Mouse (Mus musculus): ENCODE data around the gene Rfc4.
"Not testable (repeated sequence)": the region's sequence is repeated elsewhere in the genome, so short reads cannot be mapped to it uniquely, and the experiment has no call there.

Gene Rfc4

DNA sequence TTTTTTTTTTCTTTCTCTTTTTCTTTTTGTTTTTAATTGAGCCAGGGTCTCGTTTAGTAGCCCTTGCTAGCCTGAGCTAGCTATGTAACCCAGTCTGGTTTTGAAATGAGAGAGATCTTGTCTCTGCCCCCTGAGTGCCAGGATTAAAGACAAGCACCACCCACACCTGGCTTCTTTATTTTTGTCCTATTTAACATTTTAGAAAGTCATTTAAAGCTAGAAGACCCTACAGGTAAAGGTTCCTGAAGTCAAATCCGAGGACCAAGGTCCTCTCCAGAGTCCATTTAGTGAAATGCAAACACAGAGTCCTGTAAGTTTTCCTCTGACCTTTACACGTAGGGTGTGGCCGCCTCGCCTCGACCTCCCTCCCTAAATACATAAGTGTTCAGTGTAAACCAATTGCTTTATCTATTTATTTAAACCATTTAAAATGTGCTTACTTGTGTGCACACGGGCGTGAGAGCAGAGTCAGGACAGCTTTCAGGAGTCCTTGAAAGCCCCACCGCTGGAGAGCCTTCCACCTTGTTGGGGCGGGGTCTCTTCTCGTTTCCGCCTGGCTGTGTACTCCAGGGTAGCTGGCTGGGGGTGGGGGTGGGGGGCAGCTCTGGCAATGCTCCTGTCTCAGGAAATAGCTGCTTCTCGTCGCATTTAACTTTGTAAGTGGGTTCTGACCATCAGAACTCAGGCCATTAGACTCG is 25.0 kb downstream of the Rfc4 start:
- DNase-seq (ENCODE audit: low spot score), result no peak

DNA sequence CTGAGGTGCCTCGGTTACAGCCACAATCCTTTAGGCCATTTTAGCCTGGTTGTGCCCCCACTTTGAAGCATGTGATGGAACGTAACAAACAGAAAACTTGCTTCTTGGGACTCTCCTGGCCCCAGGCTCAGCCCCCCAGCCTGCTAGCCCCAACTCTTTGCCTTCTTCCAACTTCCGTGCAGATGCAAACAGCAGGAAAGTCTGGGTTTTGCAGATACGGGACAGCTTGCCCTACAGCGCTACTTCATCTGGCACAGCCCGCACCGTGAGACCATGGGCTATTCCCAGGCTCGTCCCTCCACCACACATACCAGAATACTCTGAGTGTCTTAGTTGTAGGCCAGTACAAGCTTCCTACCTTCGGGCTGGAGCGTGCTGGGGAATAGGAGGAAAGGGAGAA is 26.9 kb downstream of the Rfc4 start:
- no peak for DNase-seq (ENCODE audit: low spot score)

DNA sequence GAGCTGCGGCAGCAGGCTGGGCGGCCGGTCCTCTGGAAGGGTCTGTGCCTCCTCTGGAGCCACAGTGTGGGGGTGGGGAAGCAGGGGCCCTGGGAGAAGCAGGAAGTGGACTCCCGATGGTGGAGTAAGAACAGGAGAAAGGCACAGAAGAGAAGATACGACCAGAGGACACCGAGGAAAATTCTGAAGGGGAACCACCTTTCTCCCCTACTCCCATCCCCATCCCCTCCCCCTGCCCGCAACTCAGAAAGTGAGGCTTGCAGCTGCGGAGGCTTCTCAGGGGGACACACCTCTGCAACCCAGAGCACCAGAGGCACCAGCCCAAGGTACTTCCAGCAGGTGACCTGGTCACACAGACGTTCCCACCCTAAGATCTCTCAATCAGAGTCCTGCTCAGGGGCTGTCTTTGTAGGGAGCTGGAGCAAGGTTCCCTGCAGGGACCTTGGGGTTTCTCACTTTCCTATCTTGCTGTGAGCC is 27.4 kb downstream of the Rfc4 start:
- DNase-seq (ENCODE audit: low spot score), result no peak

DNA sequence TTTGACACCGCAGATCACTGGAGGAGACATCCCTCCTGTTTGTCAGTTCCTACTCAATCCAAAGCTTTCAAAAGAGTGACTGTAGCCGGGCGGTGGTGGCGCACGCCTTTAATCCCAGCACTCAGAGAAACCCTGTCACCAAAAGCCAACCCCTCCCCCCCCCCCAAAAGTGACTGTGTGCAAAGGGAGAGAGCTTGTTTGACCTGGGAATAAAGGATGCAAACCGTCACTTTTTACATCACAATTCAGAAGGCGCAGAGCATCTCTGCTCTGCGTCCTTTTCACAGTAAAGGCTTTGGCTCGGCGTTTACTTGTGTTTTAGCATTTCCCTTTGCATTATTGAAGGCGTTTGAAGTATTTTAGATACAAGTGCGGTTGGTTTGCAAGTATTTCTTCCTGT is 27.9 kb downstream of the Rfc4 start:
- DNase-seq (ENCODE audit: low spot score), result no peak

DNA sequence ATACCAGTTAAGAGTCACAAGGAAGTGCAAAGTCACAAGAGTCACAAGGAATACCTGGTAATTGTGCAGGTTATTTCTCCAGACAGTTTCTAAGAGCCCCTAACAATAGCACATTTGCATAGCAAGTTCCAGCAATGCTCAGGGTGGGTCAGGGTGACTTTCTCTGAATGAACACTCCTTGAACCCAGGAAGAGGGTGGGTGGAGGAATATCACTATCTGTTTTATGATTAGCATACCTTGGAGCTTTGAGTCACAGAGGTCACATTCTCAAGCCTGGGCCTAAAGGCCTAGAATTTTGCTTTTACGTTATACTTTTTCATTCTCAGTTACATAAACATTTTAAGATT is 29.5 kb downstream of the Rfc4 start:
- not testable (repeated sequence) for DNase-seq (ENCODE audit: low spot score)

DNA sequence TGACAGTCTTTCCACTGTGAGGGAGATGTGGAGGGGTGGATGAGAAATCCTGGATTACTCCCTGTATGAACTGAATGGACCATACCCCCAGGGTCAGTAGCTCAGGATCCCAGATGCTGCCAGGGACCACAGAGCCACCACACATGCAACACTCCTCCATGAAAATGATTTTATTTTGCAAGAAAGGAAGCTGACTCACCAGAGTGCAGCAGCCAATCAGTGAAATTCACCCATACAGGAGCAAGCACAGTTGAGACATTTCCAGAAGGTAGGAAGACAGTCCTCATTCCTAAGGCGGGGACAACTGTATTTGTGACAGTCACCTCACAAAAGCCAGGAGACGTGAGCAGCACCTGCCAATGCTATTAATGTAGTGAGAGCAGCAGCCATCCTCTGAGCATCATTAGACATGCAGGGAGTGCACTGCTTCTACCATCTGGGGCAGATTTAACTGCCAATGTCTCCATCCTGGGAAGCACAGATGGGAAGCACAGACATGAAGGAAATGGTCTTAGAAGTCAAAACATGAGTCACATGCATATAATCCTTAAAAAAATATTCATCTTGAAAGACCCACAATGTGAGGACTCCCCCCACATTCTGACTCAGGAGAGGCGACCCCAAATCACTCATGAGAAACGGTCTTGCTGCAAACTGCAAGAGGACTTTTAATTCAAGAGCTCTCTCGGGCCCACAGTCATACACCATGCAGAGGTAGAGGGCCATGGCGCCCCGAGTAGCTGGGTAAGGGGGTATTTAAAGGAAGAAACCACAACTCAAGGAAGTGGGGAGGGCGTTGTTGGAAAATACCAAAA is 30.0 kb downstream of the Rfc4 start:
- DNase-seq (ENCODE audit: low spot score), result not testable (repeated sequence)

DNA sequence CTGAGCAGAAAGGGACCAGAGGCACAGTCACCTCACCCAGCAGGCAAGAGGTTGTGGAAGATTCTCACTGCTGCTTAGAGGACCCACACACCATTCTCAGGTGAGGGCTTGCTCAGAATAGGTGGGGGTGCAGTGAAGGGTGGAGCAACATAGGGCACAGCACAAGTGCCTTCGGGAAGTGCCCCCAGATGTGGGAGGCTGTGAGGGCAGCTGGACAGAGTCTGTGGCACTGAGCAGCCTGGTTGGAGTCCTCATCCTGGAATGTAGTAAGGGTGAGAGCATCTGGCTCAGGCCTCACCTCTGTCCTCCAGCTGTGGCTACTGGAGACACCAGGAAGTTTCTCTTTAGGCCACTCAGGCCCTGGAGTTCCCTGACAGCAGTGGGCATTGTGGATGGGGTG is 30.7 kb downstream of the Rfc4 start:
- DNase-seq (ENCODE audit: low spot score), result not testable (repeated sequence)

DNA sequence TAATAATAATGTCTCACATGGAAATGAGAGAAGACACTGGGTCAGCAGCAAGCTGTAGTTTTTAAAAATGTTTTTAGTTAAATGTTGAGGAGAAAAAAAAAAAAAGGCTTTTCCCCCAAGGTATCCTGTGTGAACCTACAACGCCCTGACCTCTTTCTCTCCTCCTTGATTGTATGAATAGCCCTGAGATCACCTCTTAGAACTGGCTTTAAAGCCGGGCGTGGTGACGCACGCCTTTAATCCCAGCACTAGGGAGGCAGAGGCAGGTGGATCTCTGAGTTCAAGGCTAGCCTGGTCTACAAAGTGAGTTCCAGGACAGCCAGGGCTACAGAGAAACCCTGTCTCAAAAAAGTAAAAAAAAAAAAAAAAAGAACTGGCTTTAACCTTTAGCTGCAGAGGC is 32.0 kb downstream of the Rfc4 start:
- not testable (repeated sequence) for DNase-seq (ENCODE audit: low spot score)

DNA sequence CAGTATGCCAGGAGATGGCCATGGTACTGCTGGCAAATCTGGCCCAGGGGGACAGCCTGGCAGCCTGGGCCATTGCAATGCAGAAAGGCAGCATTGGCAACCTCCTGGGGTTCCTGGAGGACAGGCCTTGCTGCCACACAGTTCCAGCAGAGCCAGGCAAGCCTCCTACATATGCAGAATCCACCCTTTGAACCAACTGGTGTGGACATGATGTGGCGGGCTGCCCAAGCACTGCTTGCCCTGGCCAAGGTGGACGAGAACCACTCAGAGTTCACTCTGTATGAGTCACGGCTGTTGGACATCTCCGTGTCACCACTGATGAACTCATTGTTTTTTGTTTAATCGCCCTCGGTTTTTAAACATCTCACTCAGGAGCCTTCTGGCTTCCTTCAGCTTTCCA is 33.4 kb downstream of the Rfc4 start:
- DNase-seq (ENCODE audit: low spot score), result no peak

DNA sequence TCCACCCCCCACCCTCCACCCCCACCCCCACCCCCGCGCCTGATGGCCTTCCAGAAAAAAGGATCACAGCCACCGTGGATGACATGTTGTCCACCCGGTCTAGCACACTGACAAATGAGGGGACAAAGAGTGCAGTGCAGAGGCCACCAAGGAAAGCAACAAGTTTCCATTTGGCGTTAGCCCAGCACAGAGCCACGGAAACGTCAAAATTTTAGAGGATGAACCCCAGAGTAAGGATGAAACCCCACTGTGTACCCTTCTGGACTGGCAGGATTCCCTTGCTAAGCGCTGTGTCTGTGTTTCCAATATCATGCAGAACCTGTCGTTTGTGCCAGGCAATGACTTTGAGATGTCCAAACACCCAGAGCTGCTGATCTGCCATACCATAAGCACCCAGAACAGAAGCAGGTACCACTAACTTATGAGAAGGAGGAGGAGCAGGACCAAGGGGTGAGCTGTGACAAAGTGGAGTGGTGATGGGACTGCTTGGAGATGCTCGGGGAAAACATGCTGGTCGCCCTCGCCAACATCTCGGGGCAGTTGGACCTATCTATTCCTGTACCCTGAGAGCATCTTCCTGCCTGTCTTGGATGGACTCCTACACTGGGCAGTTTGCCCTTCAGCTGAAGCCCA is 34.1 kb downstream of the Rfc4 start:
- DNase-seq (ENCODE audit: low spot score), result no peak

DNA sequence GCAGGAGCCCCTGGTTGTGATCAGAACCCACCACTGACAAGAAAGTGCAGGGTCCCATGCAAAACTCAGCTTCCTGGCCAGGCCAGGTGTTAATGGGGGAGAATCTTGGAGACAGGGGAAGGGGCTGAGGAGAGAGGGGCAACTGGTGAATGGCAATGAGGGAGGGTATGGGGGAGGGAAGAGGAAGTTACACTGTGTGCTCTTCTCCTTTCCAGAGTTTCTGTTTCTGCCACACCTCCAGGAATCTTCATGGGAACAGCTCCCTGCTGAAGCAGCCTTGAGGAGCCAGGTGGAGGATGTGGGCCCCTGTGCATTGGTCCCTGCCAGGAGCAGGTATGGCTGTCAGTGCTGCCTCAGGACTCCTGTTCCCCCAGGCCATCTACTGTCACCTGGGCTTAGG is 36.2 kb downstream of the Rfc4 start:
- DNase-seq (ENCODE audit: low spot score), result not testable (repeated sequence)

DNA sequence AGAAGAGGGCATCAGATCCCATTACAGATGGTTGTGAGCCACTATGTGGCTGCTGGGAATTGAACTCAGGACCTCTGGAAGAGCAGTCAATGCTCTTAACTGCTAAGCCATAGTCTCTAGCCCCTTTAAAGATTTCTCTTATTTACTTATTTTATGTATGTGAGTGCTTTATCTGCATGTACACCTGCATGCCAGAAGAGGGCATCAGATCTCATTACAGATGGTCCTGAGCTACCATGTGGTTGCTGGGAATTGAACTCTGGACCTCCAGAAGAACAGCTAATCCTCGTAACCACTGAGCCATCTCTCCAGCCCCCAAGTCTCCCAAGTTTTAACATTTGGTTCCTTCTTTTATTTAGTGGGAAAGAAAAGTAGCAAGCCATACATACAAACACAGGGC is 39.0 kb downstream of the Rfc4 start:
- DNase-seq (ENCODE audit: low spot score), result not testable (repeated sequence)

DNA sequence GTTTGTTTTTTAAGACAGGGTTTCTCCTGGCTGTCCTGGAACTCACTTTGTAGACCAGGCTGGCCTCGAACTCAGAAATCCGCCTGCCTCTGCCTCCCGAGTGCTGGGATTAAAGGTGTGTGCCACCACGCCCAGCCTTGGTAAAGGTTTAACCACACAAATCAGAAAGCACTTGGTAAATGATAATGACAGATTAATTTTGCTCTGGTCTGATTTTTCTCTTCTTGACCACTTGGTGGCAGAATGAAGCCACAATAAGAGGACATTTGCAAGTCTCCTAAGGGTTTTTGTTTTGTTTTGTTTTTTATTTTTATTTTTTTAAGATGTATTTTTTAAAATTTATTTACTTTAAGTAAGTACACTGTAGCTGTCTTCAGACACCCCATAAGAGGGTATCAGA is 39.8 kb downstream of the Rfc4 start:
- DNase-seq (ENCODE audit: low spot score), result not testable (repeated sequence)

DNA sequence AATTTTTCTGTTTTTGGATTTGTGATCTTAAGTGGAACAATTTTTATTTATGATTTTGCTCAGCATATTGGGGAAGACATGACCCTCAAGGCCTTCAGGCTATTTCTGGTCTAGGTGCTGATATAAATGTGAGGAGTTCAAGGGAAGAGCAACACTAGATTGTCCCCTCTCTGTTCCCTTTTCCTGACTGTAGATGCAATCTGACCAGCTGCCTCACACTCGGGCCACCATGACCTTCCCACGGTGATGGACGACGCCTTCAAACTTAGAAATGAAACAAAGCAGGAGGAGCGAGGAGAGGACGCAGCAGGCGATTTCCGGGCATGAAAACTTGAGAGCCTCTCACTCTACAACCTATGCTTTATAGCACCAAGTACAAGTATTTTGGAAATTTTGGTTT is 40.4 kb downstream of the Rfc4 start:
- not testable (repeated sequence) for DNase-seq (ENCODE audit: low spot score)

DNA sequence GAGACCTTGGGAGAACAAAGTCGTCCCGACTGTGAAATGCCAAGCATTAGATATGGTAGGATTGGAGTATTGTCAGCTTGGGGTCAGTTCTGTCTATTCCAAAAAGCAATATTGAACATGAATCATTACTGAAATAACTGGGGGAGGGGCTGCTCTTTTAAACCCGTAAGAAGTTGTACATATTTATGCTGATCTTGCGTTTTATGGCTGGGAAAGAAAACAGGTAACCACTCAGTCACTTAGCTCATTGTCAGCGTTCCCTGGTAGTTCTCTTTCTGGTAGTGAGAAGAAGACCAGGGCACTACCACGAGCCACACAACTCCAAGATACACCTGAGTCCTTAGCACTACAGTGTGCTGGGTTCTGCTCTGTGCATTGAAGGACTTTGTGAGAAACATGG is 50.0 kb downstream of the Rfc4 start:
- not testable (repeated sequence) for DNase-seq (ENCODE audit: low spot score)
